Mouse (Mus musculus) spleen, adult 2 months (tissue): ENCODE data around the gene Abca12. TPM values are rescaled to one million over a fixed set of nuclear protein-coding genes. Genes with fewer than 3 reads are reported as not detected.

Source experiments
- DNase-seq, 2 experiments: peaks; one replicate each; pipeline versions ENCODE4 v3.0.0 to v3.0.0-alpha.2; 2012 to 2021; ENCODE audit warnings: low spot score in 2 of 2, low read depth in 1 of 2
- H3K27ac ChIP-seq: fragments of 200-500 bp; 2 replicates; pipeline ENCODE4 v1.5.1; 2012; ENCODE audit warnings: low read length, inconsistent platforms; ENCODE audit not compliant: insufficient read depth
- H3K27me3 ChIP-seq: fragments of 200-500 bp; 2 replicates; pipeline ENCODE4 v1.6.1; 2012; ENCODE audit warnings: mild to moderate bottlenecking, moderate library complexity, low read length, inconsistent platforms; ENCODE audit not compliant: control insufficient read depth, insufficient read depth
- H3K36me3 ChIP-seq: fragments of 200-500 bp; 2 replicates; pipeline ENCODE4 v1.6.1; 2012; ENCODE audit warnings: mild to moderate bottlenecking, low read length, inconsistent platforms; ENCODE audit not compliant: control insufficient read depth, insufficient read depth
- H3K4me1 ChIP-seq: fragments of 200-500 bp; 2 replicates; pipeline ENCODE4 v1.6.1; 2011; ENCODE audit warnings: inconsistent platforms; ENCODE audit not compliant: control insufficient read depth, insufficient read depth, insufficient read length
- H3K4me3 ChIP-seq: fragments of 200-500 bp; 2 replicates; pipeline ENCODE4 v1.5.1; 2011; ENCODE audit warnings: mild to moderate bottlenecking, inconsistent platforms; ENCODE audit not compliant: insufficient read depth, insufficient read length; ENCODE audit errors: extremely low read depth
- CTCF ChIP-seq: fragments of 200-500 bp; IDR thresholded peaks from 2 replicates; pipeline ENCODE4 v1.5.1; 2011; ENCODE audit warnings: mild to moderate bottlenecking, inconsistent platforms; ENCODE audit not compliant: insufficient read depth, insufficient read length, insufficient replicate concordance; ENCODE audit errors: extremely low read depth
- POLR2A ChIP-seq: fragments of 200-500 bp; IDR thresholded peaks from 2 replicates; pipeline ENCODE4 v1.6.1; 2011; ENCODE audit warnings: low read depth, low read length, inconsistent platforms
- WGBS: fragments of 180-500 bp; shearing (Covaris S2); methylation state at CpG from one replicate; pipeline ENCODE4 v1.1.7; 2018; 5-methylcytosine and 5-hydroxymethylcytosine counted together
- polyA plus RNA-seq: library from polyadenylated mRNA; depleted of rRNA; stranded (reverse); fragments of >200 nt; gene quantifications from 2 replicates; pipeline ENCODE4 v1.2.3, GENCODE M21; 2012

Gene Abca12
- polyA plus RNA-seq, 1 experiment, result not detected

DNA sequence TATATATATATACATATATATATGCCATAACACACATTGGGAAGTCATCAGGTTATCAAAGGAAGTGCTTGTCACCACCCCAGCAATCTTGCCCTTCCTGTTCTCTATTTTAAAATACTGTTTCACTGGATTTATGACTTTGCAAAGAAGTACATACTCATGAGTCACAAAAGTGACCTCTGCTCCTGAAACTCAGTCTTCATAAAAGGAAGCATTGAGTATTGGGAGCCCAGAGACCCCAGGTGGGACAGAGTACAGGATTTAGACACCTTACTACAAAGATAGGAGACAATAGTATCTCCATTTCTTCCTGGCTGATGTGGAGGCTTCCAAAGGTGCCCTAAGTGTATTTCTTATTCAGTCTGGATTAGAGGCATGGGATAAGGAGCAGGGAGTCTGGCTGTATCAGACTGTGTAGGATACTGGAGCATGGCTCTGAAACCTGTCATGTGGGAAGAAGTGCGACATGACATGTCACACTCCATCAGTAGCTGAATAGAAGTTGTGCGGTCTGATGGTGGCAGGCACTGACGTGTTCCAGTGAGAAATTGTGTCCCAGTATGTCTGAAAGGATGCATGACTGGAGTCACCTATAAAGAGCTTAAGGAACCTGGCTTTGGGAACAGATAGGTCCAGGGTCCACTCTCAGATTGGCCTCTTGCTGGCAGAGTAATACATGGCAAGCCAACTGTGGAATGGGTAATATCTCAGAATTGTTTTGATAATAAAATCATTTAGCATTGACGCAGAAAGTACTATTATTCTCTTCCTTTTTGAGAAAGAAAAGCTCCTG is 76.0 kb downstream of the Abca12 start:
- WGBS, result 78% methylated on average over 4 of the region's 4 CpGs
- Histone ChIP-seq H3K27ac (no peak overlapping the region), H3K36me3 (no peaks in the 10 kb centered on the region), H3K27me3 (no peaks in the 10 kb centered on the region), H3K4me1 (no peaks in the 10 kb centered on the region), H3K4me3 (no peak overlapping the region)
- no peak for DNase-seq
- TF ChIP-seq POLR2A (no peak), CTCF (no peak)

DNA sequence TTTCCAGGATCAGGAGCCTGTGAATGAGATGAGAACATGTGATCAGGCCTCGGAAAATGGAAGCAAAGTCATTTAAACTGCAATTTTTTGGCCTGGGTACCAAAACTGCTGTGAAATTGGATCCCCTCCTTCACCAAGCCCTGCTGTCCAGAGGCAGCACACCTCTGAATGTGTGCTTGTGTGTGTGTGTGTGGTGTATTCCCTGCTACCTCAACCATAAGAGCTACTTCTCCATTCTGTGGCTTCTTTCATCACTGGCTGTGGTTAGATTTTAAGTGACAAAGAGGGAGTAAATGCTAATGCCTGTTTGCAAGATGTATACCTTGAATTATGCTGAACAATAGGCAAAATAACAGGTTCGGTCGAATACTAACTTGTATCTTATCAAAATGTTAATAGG is 84.4 kb downstream of the Abca12 start:
- no peak for TF ChIP-seq POLR2A
- TF ChIP-seq CTCF, result no peak
- no peaks in the 10 kb centered on the region for H3K36me3 ChIP-seq
- H3K27ac ChIP-seq, result no peak overlapping the region
- H3K4me3 ChIP-seq, result no peak overlapping the region
- H3K27me3 ChIP-seq, result no peaks in the 10 kb centered on the region
- H3K4me1 ChIP-seq, result no peaks in the 10 kb centered on the region
- DNase-seq, result no peak
- 79% methylated on average over 3 of the region's 3 CpGs for WGBS

DNA sequence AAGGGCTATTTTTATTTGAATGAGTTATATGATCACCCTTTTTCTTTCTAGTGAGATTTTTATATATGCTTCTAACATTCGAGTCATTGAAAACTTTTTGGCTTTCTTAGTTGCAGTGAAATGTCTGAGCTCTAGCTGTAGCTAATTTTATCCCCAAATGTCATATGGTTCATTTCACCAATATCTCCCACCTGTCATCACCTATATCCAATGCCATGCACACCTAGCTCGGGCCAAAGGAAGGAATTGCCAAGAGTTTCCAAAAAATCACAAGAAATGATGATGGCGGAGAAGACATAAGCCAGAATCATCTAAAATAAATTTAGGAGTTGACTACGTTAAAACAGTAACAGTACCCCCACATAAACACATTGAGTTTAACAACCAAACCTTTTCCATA is 102.5 kb downstream of the Abca12 start:
- H3K36me3 ChIP-seq, result no peaks in the 10 kb centered on the region
- H3K4me1 ChIP-seq, result no peaks in the 10 kb centered on the region
- no peak overlapping the region for H3K27ac ChIP-seq
- H3K4me3 ChIP-seq, result no peak overlapping the region
- H3K27me3 ChIP-seq, result no peaks in the 10 kb centered on the region
- no peak for DNase-seq
- WGBS, result 87% methylated on average over 4 of the region's 4 CpGs
- TF ChIP-seq CTCF, result no peak

- 85% methylated on average over 6 of the region's 6 CpGs for WGBS
- TF ChIP-seq POLR2A (no peak), CTCF (no peak)
- no peaks in the 10 kb centered on the region for H3K4me1 ChIP-seq
- DNase-seq, result no peak
- H3K4me3 ChIP-seq, result no peak overlapping the region
- no peaks in the 10 kb centered on the region for H3K27me3 ChIP-seq
- H3K36me3 ChIP-seq, result no peaks in the 10 kb centered on the region
- H3K27ac ChIP-seq, result no peak overlapping the region
Measured at GRCm38 (mm10) chr1:71310614-71311013, 104.1 kb downstream of the Abca12 start.

DNA sequence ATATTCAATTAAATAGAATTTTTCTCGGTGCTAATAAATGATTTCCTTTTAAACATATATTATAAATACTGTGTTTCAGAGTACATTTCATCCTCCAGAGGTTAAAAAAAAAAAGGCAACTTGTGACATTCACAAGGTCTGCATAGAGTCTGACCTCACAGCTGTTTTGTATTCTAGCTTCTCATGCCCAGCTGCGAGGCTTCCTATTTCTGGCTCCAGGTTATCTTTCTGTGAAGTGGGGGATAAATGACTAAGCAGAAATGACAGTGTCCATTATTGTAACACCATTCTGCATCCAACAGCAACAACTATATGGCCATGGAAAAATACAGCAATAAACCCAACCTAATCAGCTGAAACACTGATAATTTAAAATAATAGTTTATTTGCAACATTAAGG is 107.3 kb downstream of the Abca12 start:
- no peak for TF ChIP-seq CTCF
- TF ChIP-seq POLR2A, result no peak
- WGBS, result 51% methylated on average over 2 of the region's 2 CpGs
- H3K4me1 ChIP-seq, result no peaks in the 10 kb centered on the region
- no peak for DNase-seq
- H3K36me3 ChIP-seq, result no peaks in the 10 kb centered on the region
- H3K27me3 ChIP-seq, result no peaks in the 10 kb centered on the region
- no peak overlapping the region for H3K27ac ChIP-seq
- H3K4me3 ChIP-seq, result no peak overlapping the region

DNA sequence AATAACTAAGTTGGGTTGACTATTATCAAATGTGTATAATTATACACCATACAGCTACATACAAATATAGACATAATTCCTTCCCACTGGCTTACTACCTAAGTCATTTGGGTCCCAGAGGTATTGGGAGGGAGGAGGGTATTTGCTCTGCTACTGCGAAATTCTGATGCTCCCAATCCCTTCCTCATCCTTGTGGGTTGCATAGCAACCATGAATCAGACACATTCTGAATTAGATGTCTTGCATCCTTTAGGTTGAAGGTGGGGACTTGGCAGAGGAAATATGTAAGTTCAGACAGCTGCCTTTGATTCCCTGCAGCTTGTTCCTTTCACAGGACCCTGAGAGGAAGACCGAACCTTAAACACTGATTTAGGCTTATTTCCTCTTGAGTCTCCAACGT is 108.5 kb downstream of the Abca12 start:
- H3K4me3 ChIP-seq, result no peak overlapping the region
- H3K27me3 ChIP-seq, result no peaks in the 10 kb centered on the region
- no peaks in the 10 kb centered on the region for H3K4me1 ChIP-seq
- 50% methylated on average over 3 of the region's 3 CpGs for WGBS
- DNase-seq, result no peak
- no peaks in the 10 kb centered on the region for H3K36me3 ChIP-seq
- no peak overlapping the region for H3K27ac ChIP-seq
- TF ChIP-seq POLR2A, result no peak

- Histone ChIP-seq H3K4me3 (no peak overlapping the region), H3K4me1 (no peaks in the 10 kb centered on the region), H3K27ac (no peak overlapping the region), H3K27me3 (no peaks in the 10 kb centered on the region), H3K36me3 (no peaks in the 10 kb centered on the region)
- no peak for DNase-seq
- TF ChIP-seq CTCF (no peak), POLR2A (no peak)
- WGBS, result 100% methylated on average over 2 of the region's 2 CpGs
Measured at GRCm38 (mm10) chr1:71304588-71304987, 110.1 kb downstream of the Abca12 start.
